Mouse (Mus musculus) intestine, postnatal 0 days (tissue): ENCODE data around the gene Mfap5. TPM values are rescaled to one million over a fixed set of nuclear protein-coding genes. Genes with fewer than 3 reads are reported as not detected.
A peak's percentile ranks its signal among the peaks of the same experiment; 100 is the strongest.

ENCODE experiments used
- ATAC-seq: fragments of 200-750 bp; cut with Nextera tagmentation; 2 replicates; pipeline ENCODE4 v1.8.0; 2017; ENCODE audit warnings: mild to moderate bottlenecking, moderate TSS enrichment, moderate library complexity
- H3K27ac ChIP-seq: fragments of 300-500 bp; sonication (generic); 2 replicates; pipeline ENCODE4 v1.5.1; 2014; ENCODE audit warnings: mild to moderate bottlenecking, low read depth, low read length, moderate library complexity
- H3K27me3 ChIP-seq: fragments of 300-500 bp; sonication (generic); replicated peaks from 2 replicates; pipeline ENCODE4 v1.6.1; 2014; ENCODE audit warnings: low read length, mixed read lengths; ENCODE audit not compliant: control insufficient read depth, insufficient read depth
- H3K36me3 ChIP-seq: fragments of 300-500 bp; sonication (generic); 2 replicates; pipeline ENCODE4 v1.6.1; 2014; ENCODE audit warnings: mild to moderate bottlenecking, moderate library complexity; ENCODE audit not compliant: control insufficient read depth, insufficient read depth
- H3K4me1 ChIP-seq: fragments of 300-500 bp; sonication (generic); replicated peaks from 2 replicates; pipeline ENCODE4 v1.6.1; 2014; ENCODE audit warnings: antibody characterized with exemption, low read length, mixed read lengths; ENCODE audit not compliant: control insufficient read depth, insufficient read depth
- H3K4me2 ChIP-seq: fragments of 300-500 bp; sonication (generic); replicated peaks from 2 replicates; pipeline ENCODE4 v1.6.1; 2014; ENCODE audit warnings: low read depth, mild to moderate bottlenecking, moderate library complexity
- H3K4me3 ChIP-seq: fragments of 300-500 bp; sonication (generic); 2 replicates; pipeline ENCODE4 v1.5.1; 2014; ENCODE audit warnings: low read depth, low read length
- H3K9ac ChIP-seq: fragments of 300-500 bp; sonication (generic); 2 replicates; pipeline ENCODE4 v1.6.1; 2014; ENCODE audit warnings: mild to moderate bottlenecking, low read depth, low read length
- H3K9me3 ChIP-seq: fragments of 300-500 bp; sonication (generic); 2 replicates; pipeline ENCODE4 v1.6.1; 2016; ENCODE audit warnings: mixed run types; ENCODE audit not compliant: control insufficient read depth
- CTCF ChIP-seq: sonication (generic); IDR thresholded peaks from 2 replicates; pipeline ENCODE4 v1.5.1; 2016; ENCODE audit warnings: low read depth, mild to moderate bottlenecking, control low read depth, antibody characterized with exemption, moderate library complexity
- WGBS: fragments of 180-500 bp; shearing (Covaris S2); extraction: QIAGEN DNeasy Blood & Tissue Kit; methylation state at CpG from one replicate; pipeline ENCODE4 v1.1.7; 2014; 5-methylcytosine and 5-hydroxymethylcytosine counted together
- polyA plus RNA-seq: library from polyadenylated mRNA; unstranded; fragments of >200 nt; fragmentation: Nextera tagmentation; extraction: Ambion mirVana; gene quantifications from 2 replicates; pipeline ENCODE4 v1.2.1, GENCODE M21; 2015

Mfap5 gene
- polyA plus RNA-seq, 1 experiment from 2014 or later, result 23.6 TPM

- no peak overlapping the region for H3K4me2 ChIP-seq
- WGBS, result 42% methylated on average over 3 of the region's 3 CpGs
- no peak for ATAC-seq
- H3K4me3 ChIP-seq, result no peak overlapping the region
- H3K27ac ChIP-seq, result no peak overlapping the region
- H3K9ac ChIP-seq, result no peak overlapping the region
- no peaks in the 10 kb centered on the region for H3K4me1 ChIP-seq
- no peaks in the 10 kb centered on the region for H3K9me3 ChIP-seq
- H3K36me3 ChIP-seq, result no peaks in the 10 kb centered on the region
- peaks cover 3% of the 10 kb centered on the region; the same call in 1 of the 2 replicates for H3K27me3 ChIP-seq
- TF ChIP-seq CTCF, result no peak
These were observed 27.6 kb upstream of the Mfap5 start for GRCm38 (mm10) chr6:122478062-122478461.

- TF ChIP-seq CTCF, result no peak
- Histone ChIP-seq H3K9me3 (no peaks in the 10 kb centered on the region), H3K4me1 (no peaks in the 10 kb centered on the region), H3K4me3 (peak overlapping the region; percentile 68), H3K27me3 (peaks cover 48% of the 10 kb centered on the region), H3K27ac (no peak overlapping the region), H3K36me3 (no peaks in the 10 kb centered on the region), H3K9ac (peak overlapping the region; percentile 45; the same call in 1 of the 2 replicates), H3K4me2 (peak overlapping the region; percentile 99)
- WGBS, result 1% methylated on average over 68 of the region's 91 CpGs
- peak; percentile 44 for ATAC-seq
These were observed 20.0 kb upstream of the Mfap5 start for GRCm38 (mm10) chr6:122485401-122486296.

- TF ChIP-seq CTCF, result no peak
- Histone ChIP-seq H3K4me2 (peak overlapping the region; percentile 99), H3K27me3 (peaks cover 48% of the 10 kb centered on the region), H3K9ac (peak overlapping the region; percentile 45; the same call in 1 of the 2 replicates), H3K27ac (no peak overlapping the region), H3K4me3 (peak overlapping the region; percentile 68), H3K36me3 (no peaks in the 10 kb centered on the region), H3K4me1 (no peaks in the 10 kb centered on the region), H3K9me3 (no peaks in the 10 kb centered on the region)
- ATAC-seq, result peak; percentile 47
- under 1% methylated on average over 88 of the region's 111 CpGs for whole genome bisulfite sequencing
These were observed 19.1 kb upstream of the Mfap5 start for GRCm38 (mm10) chr6:122486297-122487117.

- 22% methylated on average over 15 of the region's 15 CpGs for WGBS
- Histone ChIP-seq H3K27ac (no peak overlapping the region), H3K4me1 (no peaks in the 10 kb centered on the region), H3K27me3 (peaks cover 32% of the 10 kb centered on the region), H3K36me3 (no peaks in the 10 kb centered on the region), H3K4me2 (peak overlapping the region; percentile 68), H3K9ac (no peak overlapping the region), H3K9me3 (no peaks in the 10 kb centered on the region), H3K4me3 (peak overlapping the region; percentile 37)
- ATAC-seq, result no peak
- TF ChIP-seq CTCF, result no peak
These were observed 14.6 kb upstream of the Mfap5 start for GRCm38 (mm10) chr6:122490929-122491512.

DNA sequence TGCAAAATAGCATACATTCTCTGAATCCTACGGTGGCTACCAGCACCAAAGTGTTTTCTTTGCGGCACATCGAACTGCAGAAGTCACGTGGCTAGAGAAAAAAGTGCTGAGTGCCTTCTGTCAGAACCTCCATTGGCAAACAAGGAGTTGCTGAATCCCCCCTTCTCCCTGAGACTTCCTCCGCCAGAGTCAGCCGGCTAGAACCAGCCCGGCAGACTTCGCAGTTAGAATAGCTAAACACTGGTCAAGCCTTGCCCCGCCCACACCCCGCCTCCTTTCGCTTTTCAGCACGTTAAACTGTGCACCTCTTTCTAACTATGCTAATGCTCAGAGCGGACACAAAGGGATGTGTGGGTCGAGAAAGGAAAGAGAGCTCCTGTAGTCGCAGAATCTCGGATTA, 14.1 kb upstream of the Mfap5 start:
- H3K4me1 ChIP-seq, result no peaks in the 10 kb centered on the region
- H3K4me2 ChIP-seq, result peak overlapping the region; percentile 68
- H3K36me3 ChIP-seq, result no peaks in the 10 kb centered on the region
- TF ChIP-seq CTCF, result no peak
- no peaks in the 10 kb centered on the region for H3K9me3 ChIP-seq
- peak overlapping the region; percentile 37 for H3K4me3 ChIP-seq
- no peak overlapping the region for H3K27ac ChIP-seq
- ATAC-seq, result peak; percentile 69
- no peak overlapping the region for H3K9ac ChIP-seq
- peaks cover 30% of the 10 kb centered on the region for H3K27me3 ChIP-seq
- WGBS, result under 1% methylated on average over 16 of the region's 16 CpGs

DNA sequence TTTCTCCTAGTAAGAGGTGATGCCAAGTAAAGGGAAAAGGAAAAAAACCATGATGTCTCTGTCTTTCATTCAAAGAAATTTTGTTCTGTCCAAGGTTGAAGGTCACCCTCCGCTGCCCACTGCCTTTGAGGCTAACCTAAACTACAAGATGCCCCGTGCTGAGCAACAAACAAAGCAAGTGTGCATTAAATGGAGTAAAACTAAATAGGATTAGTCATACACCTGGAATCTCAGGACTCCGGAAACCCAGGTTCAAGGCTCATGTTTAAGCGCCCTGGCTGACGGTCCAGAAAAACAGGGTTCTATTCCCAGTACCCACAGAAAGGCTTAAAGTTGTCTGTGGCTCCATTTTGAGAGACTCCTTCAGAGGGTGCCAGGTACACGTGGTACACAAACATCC, 13.2 kb upstream of the Mfap5 start:
- Histone ChIP-seq H3K9ac (no peak overlapping the region), H3K27me3 (peaks cover 28% of the 10 kb centered on the region), H3K4me3 (no peak overlapping the region), H3K4me1 (no peaks in the 10 kb centered on the region), H3K27ac (no peak overlapping the region), H3K9me3 (no peaks in the 10 kb centered on the region), H3K36me3 (no peaks in the 10 kb centered on the region), H3K4me2 (no peak overlapping the region)
- WGBS, result 41% methylated on average over 6 of the region's 6 CpGs
- TF ChIP-seq CTCF, result no peak
- no peak for ATAC-seq
